Mouse (Mus musculus) embryonic facial prominence, embryonic 10.5 days (tissue): ENCODE data around the gene Eif5a. TPM values are rescaled to one million over a fixed set of nuclear protein-coding genes. Genes with fewer than 3 reads are reported as not detected.

ENCODE experiments used
- DNase-seq: peaks from one replicate; pipeline ENCODE4 v3.0.0-alpha.2; 2017; ENCODE audit warnings: low spot score
- H3K27ac ChIP-seq: fragments of 300-500 bp; sonication (generic); replicated peaks from 2 replicates; pipeline ENCODE4 v1.5.1; 2016; ENCODE audit warnings: mild to moderate bottlenecking
- H3K27me3 ChIP-seq: fragments of 300-500 bp; sonication (generic); replicated peaks from 2 replicates; pipeline ENCODE4 v1.6.1; 2016; ENCODE audit warnings: low read depth, mild to moderate bottlenecking; ENCODE audit not compliant: poor library complexity, severe bottlenecking
- H3K36me3 ChIP-seq: fragments of 300-500 bp; sonication (generic); replicated peaks from 2 replicates; pipeline ENCODE4 v1.6.1; 2016; ENCODE audit warnings: mild to moderate bottlenecking, moderate library complexity
- H3K4me1 ChIP-seq: fragments of 300-500 bp; sonication (generic); 2 replicates; pipeline ENCODE4 v1.6.1; 2016
- H3K4me3 ChIP-seq: fragments of 300-500 bp; sonication (generic); 2 replicates; pipeline ENCODE4 v1.5.1; 2016; ENCODE audit warnings: mild to moderate bottlenecking, moderate library complexity
- H3K9me3 ChIP-seq: fragments of 300-500 bp; sonication (generic); 2 replicates; pipeline ENCODE4 v1.6.1; 2016; ENCODE audit warnings: mild to moderate bottlenecking
- WGBS: fragments of 180-500 bp; shearing (Covaris S2); methylation state at CpG from one replicate; pipeline ENCODE4 v1.1.7; 2016; 5-methylcytosine and 5-hydroxymethylcytosine counted together
- polyA plus RNA-seq: library from polyadenylated mRNA; unstranded; fragments of >200 nt; fragmentation: Nextera tagmentation; extraction: Ambion mirVana; gene quantifications from 2 replicates; pipeline ENCODE4 v1.2.1, GENCODE M21; 2016

The Eif5a gene
- polyA plus RNA-seq, 1 experiment from 2014 or later = 2,818 TPM

- H3K27ac ChIP-seq = 0 out of 2 replicates have a peak overlapping the region, but pooled peaks have one; percentile 32
- peaks cover 19% of the 10 kb centered on the region for H3K27me3 ChIP-seq
- no peak overlapping the region for H3K4me3 ChIP-seq
- H3K4me1 ChIP-seq = peaks cover 35% of the 10 kb centered on the region
- H3K9me3 ChIP-seq = no peaks in the 10 kb centered on the region
- WGBS = 85% methylated on average over 9 of the region's 9 CpGs
- no peaks in the 10 kb centered on the region for H3K36me3 ChIP-seq
- DNase-seq = no peak
These were observed 37.5 kb downstream of the Eif5a start for GRCm38 (mm10) chr11:69884240-69884639.

DNA sequence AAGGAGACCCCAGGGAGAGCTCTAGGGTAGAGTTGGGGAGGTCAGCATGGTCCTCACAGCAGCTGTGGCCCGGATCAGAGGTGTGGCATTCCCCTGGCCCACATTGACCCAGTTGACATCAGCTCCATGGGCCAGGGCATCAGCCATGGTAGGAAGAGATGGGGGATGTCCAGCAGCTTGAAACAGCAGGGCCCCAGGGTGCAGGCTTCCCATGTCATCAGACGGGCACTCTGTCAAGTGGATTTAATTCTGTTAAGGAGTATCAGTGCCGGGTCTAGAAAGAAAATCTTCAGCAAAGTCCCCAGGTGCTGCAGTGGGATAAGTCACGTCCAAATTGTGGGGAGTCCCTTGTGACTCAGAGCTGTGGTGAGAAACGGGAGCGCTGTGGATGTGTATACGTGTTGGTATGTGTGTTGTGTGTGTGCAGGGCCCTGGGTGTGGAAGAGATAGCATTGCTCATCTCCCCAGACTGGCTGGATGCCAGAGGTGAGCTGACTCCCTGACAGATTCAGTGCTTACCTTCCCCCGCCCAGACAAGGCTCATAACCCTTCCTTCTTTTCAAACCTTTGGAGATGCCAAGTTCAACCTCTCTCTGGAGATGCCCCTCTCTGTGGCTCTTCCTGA lies 38.1 kb downstream of the Eif5a start:
- Histone ChIP-seq H3K36me3 (no peaks in the 10 kb centered on the region), H3K4me1 (peaks cover 41% of the 10 kb centered on the region), H3K4me3 (no peak overlapping the region), H3K27ac (no peak overlapping the region), H3K9me3 (no peaks in the 10 kb centered on the region), H3K27me3 (peaks cover 23% of the 10 kb centered on the region)
- WGBS = 88% methylated on average over 8 of the region's 8 CpGs
- no peak for DNase-seq

- Histone ChIP-seq H3K36me3 (no peaks in the 10 kb centered on the region), H3K27ac (no peak overlapping the region), H3K4me1 (peaks cover 46% of the 10 kb centered on the region), H3K9me3 (no peaks in the 10 kb centered on the region), H3K27me3 (peaks cover 24% of the 10 kb centered on the region), H3K4me3 (no peak overlapping the region)
- WGBS = 63% methylated on average over 4 of the region's 4 CpGs
- DNase-seq = peak; percentile 39
These were observed 38.7 kb downstream of the Eif5a start for GRCm38 (mm10) chr11:69883066-69883465.

- 62% methylated on average over 21 of the region's 21 CpGs for WGBS
- DNase-seq = no peak
- peak overlapping the region; percentile 87 for H3K27ac ChIP-seq
- peaks cover 56% of the 10 kb centered on the region for H3K4me1 ChIP-seq
- peak overlapping the region; percentile 62 for H3K4me3 ChIP-seq
- H3K36me3 ChIP-seq = no peaks in the 10 kb centered on the region
- H3K27me3 ChIP-seq = peaks cover 26% of the 10 kb centered on the region
- H3K9me3 ChIP-seq = no peaks in the 10 kb centered on the region
These were observed 39.7 kb downstream of the Eif5a start for GRCm38 (mm10) chr11:69881787-69882670.

DNA sequence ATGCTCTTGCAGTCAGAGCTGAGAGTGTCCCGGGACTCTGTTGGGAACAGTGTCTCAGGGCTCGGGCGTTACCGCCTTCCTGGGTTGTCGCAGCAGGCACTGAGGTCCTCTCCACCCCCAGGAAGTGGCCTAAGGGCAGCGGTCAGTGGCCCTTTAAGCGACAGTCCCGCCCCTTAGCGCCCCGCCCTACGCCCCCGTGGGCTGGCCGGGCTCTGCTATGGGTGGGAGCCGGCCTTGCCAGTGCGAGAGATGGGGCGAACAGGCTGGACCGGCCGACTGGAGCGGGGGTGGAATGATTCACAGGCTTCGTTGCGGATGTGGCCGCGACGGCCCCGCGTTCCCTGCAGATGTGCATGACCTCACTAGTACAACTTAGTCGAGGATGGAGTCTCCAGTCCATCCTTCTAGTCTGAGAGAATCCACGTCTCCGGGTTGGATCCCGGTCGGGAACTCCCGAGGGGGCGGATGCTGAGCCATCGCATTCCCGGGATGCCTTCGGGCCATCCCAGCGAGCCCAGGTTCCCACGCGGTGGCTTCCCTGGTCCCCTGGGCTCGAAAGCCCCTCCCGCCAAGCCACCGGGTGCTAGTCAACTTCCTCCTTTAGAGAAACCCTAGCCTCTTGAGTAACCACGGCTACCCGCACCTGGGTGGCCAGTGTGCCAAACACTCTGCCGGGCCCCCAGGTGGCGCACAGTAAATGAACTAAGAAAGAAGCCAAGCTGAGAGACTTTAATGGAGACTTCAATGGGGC lies 40.7 kb downstream of the Eif5a start, which contains the start of gene Kctd11:
TSS of gene Kctd11 (minus strand) at position 554 of the 751 bp plus-strand sequence.
- Histone ChIP-seq H3K4me3 (peak within 1 kb of the TSS; percentile 62), H3K9me3 (no peaks in the 10 kb centered on the region), H3K27ac (peak within 1 kb of the TSS; percentile 87), H3K4me1 (peaks cover 66% of the 10 kb centered on the region), H3K27me3 (peaks cover 26% of the 10 kb centered on the region), H3K36me3 (no peaks in the 10 kb centered on the region)
- under 1% methylated on average over 46 of the region's 46 CpGs for WGBS
- peak; percentile 89 for DNase-seq

- peak; percentile 80 for DNase-seq
- H3K4me1 ChIP-seq = peaks cover 68% of the 10 kb centered on the region
- no peaks in the 10 kb centered on the region for H3K9me3 ChIP-seq
- under 1% methylated on average over 18 of the region's 18 CpGs for WGBS
- H3K27me3 ChIP-seq = peaks cover 26% of the 10 kb centered on the region
- peak overlapping the region; percentile 62 for H3K4me3 ChIP-seq
- H3K27ac ChIP-seq = peak overlapping the region; percentile 87
- no peaks in the 10 kb centered on the region for H3K36me3 ChIP-seq
These were observed 41.3 kb downstream of the Eif5a start for GRCm38 (mm10) chr11:69880506-69880852.

GRCm38 (mm10) chr11:69879711-69880110 lies 42.0 kb downstream of the Eif5a start:
- Histone ChIP-seq H3K4me1 (peaks cover 66% of the 10 kb centered on the region), H3K36me3 (no peaks in the 10 kb centered on the region), H3K4me3 (peak overlapping the region; percentile 62), H3K27ac (peak overlapping the region; percentile 87; the same call in 1 of the 2 replicates), H3K27me3 (peaks cover 26% of the 10 kb centered on the region), H3K9me3 (no peaks in the 10 kb centered on the region)
- no peak for DNase-seq
- 57% methylated on average over 15 of the region's 15 CpGs for WGBS

DNA sequence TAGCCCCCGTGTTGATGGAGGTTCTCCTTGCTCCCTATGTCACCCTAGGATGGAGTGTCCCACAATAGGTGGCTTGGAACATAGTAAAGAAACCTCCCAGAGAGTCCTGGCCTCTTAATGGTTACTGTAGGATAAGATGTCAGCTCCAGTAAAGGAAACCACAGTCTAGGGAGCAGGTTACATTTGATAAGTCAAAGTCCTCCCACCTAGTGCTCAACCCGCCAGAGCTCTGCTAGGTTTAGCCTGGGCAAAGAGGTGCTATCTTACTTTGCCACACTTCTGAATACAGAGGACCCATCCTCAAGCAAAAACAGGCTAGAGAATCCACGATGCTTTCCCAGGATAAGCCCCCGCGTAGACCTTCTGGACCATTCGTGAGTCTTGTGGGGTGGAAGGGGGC lies 42.8 kb downstream of the Eif5a start:
- Histone ChIP-seq H3K4me1 (peaks cover 64% of the 10 kb centered on the region), H3K9me3 (no peaks in the 10 kb centered on the region), H3K27ac (peak overlapping the region; percentile 87; the same call in 1 of the 2 replicates), H3K4me3 (peak overlapping the region; percentile 62), H3K36me3 (no peaks in the 10 kb centered on the region), H3K27me3 (peaks cover 26% of the 10 kb centered on the region)
- 92% methylated on average over 6 of the region's 6 CpGs for WGBS
- DNase-seq = no peak

DNA sequence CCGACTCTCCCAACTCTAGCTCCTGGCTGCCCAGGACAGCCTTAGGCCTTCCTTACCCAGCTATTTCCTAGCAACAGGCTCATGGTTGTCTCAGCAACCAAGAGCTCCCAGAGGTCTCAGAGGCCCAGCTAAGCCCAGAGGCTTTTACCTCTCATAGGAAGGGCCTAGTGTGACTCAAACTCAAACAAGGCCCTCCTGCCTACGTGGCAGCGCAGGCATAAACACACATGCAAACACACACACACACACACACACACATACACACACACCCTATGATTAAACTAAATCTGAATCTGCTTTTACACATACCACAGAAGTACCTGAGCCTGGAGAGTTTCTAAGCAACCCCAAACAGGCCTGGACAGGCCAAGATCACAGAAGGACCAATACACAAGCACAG lies 43.4 kb downstream of the Eif5a start:
- Histone ChIP-seq H3K4me1 (peaks cover 64% of the 10 kb centered on the region), H3K4me3 (peak overlapping the region; percentile 62; the same call in 1 of the 2 replicates), H3K27me3 (peaks cover 26% of the 10 kb centered on the region), H3K9me3 (no peaks in the 10 kb centered on the region), H3K36me3 (no peaks in the 10 kb centered on the region), H3K27ac (peak overlapping the region; percentile 2; the same call in 1 of the 2 replicates)
- no peak for DNase-seq
- 82% methylated on average over 3 of the region's 3 CpGs for WGBS

- H3K27me3 ChIP-seq = peaks cover 26% of the 10 kb centered on the region
- H3K9me3 ChIP-seq = no peaks in the 10 kb centered on the region
- H3K4me1 ChIP-seq = peaks cover 64% of the 10 kb centered on the region
- WGBS = 92% methylated on average over 11 of the region's 11 CpGs
- peak within 1 kb of the TSS; percentile 74 for H3K27ac ChIP-seq
- peak within 1 kb of the TSS; percentile 62 for H3K4me3 ChIP-seq
- DNase-seq = no peak
- no peaks in the 10 kb centered on the region for H3K36me3 ChIP-seq
These were observed 43.9 kb downstream of the Eif5a start, which contains the start of gene Tmem95 for GRCm38 (mm10) chr11:69877878-69878277. Tmem95 (minus strand) TSS chr11:69878018.

GRCm38 (mm10) chr11:69876867-69877266 lies 44.9 kb downstream of the Eif5a start:
- Histone ChIP-seq H3K27ac (peak overlapping the region; percentile 74), H3K4me3 (peak overlapping the region; percentile 45), H3K27me3 (peaks cover 19% of the 10 kb centered on the region), H3K36me3 (no peaks in the 10 kb centered on the region), H3K4me1 (peaks cover 60% of the 10 kb centered on the region), H3K9me3 (no peaks in the 10 kb centered on the region)
- DNase-seq = peak; percentile 88
- 2% methylated on average over 12 of the region's 12 CpGs for WGBS

- 62% methylated on average over 7 of the region's 7 CpGs for WGBS
- Histone ChIP-seq H3K36me3 (no peaks in the 10 kb centered on the region), H3K27me3 (peaks cover 19% of the 10 kb centered on the region), H3K27ac (no peak overlapping the region), H3K4me1 (peaks cover 53% of the 10 kb centered on the region), H3K4me3 (no peak overlapping the region), H3K9me3 (no peaks in the 10 kb centered on the region)
- no peak for DNase-seq
These were observed 45.6 kb downstream of the Eif5a start for GRCm38 (mm10) chr11:69876186-69876585.
